Mouse (Mus musculus) hindbrain, embryonic 10.5 days (tissue): Measurements from ENCODE around the gene Gm21883. TPM values are rescaled to one million over a fixed set of nuclear protein-coding genes. Genes with fewer than 3 reads are reported as not detected.
"Not testable (repeated sequence)": the region's sequence is repeated elsewhere in the genome, so short reads cannot be mapped to it uniquely, and the experiment has no call there.

ENCODE experiments used
- DNase-seq: peaks from one replicate; pipeline ENCODE4 v3.0.0-alpha.2; 2017; ENCODE audit warnings: low spot score
- H3K27ac ChIP-seq: fragments of 300-500 bp; sonication (generic); 2 replicates; pipeline ENCODE4 v1.5.1; 2016; ENCODE audit warnings: mild to moderate bottlenecking, moderate library complexity
- H3K27me3 ChIP-seq: fragments of 300-500 bp; sonication (generic); 2 replicates; pipeline ENCODE4 v1.6.1; 2016; ENCODE audit warnings: mild to moderate bottlenecking; ENCODE audit not compliant: poor library complexity, insufficient read depth, severe bottlenecking
- H3K36me3 ChIP-seq: fragments of 300-500 bp; sonication (generic); 2 replicates; pipeline ENCODE4 v1.6.1; 2016; ENCODE audit warnings: mild to moderate bottlenecking, moderate library complexity
- H3K4me1 ChIP-seq: fragments of 300-500 bp; sonication (generic); replicated peaks from 2 replicates; pipeline ENCODE4 v1.6.1; 2016; ENCODE audit warnings: mild to moderate bottlenecking
- H3K4me3 ChIP-seq: fragments of 300-500 bp; sonication (generic); 2 replicates; pipeline ENCODE4 v1.5.1; 2016; ENCODE audit warnings: mild to moderate bottlenecking, moderate library complexity
- H3K9me3 ChIP-seq: fragments of 300-500 bp; sonication (generic); 2 replicates; pipeline ENCODE4 v1.6.1; 2016; ENCODE audit warnings: mild to moderate bottlenecking, moderate library complexity
- WGBS: fragments of 180-500 bp; shearing (Covaris S2); methylation state at CpG from one replicate; pipeline ENCODE4 v1.1.7; 2016; 5-methylcytosine and 5-hydroxymethylcytosine counted together
- polyA plus RNA-seq: library from polyadenylated mRNA; unstranded; fragments of >200 nt; fragmentation: Nextera tagmentation; extraction: Ambion mirVana; gene quantifications from 2 replicates; pipeline ENCODE4 v1.2.1, GENCODE M21; 2016

Gm21883 gene
- polyA plus RNA-seq: not detected in 2 replicates

DNA sequence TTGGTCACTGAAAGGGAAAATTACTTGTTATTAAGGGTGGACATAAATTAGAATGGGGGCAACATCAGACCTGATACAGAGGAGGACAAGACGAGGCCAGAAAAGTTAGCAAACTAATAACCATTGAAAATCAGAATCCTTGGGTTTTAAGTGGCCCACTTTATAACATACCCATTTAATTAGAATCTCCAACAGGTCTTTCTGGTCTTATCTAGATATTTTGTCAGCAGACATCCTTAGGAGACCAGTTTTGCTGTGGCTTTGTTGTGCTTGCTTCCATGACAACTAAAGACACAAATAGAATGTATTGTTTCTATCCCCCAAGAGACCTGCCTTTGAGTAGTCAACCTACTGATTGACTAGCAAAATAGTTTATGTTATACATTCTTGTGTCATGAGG, at the start of gene Gm21883:
Gm21883 (minus strand) TSS at position 101 of the 400 bp plus-strand sequence.
- H3K27ac ChIP-seq, H3K36me3 ChIP-seq, H3K4me1 ChIP-seq, H3K27me3 ChIP-seq, H3K9me3 ChIP-seq, DNase-seq, H3K4me3 ChIP-seq: not testable (repeated sequence)
- no CpG with 5 or more reads among the region's 1 CpGs for WGBS

DNA sequence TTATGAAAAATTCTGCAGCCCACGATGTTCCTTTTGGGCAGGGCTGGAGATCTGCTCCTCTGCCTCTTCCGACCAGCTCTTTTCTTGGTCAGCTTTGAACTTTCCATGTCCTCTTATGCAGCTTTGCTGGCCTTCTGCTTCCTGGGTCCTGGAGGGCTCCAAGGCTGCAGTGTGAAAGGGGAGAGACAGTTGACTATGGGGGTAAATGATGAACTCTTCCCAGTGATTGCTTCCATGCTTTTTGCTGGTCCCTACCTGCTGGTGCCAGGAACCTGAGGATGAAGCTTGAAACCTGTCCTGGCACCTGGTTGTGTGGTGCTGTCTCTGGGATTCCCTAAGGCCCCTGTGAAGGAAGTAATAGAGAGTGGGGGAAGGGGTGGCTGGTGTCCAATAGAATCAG, 44.7 kb upstream of the Gm21883 start, which contains the start of gene Spin2e:
Spin2e (minus strand) TSS at position 101 of the 400 bp plus-strand sequence.
- not testable (repeated sequence) for H3K36me3 ChIP-seq, H3K27me3 ChIP-seq, H3K4me1 ChIP-seq, H3K9me3 ChIP-seq, H3K4me3 ChIP-seq, H3K27ac ChIP-seq, DNase-seq
- WGBS: 89% methylated on average over 2 of the region's 2 CpGs

Other genes starting within 250 kb of the Gm21883 start
- gene Btbd35f26, start 237.8 kb downstream of the Gm21883 start, polyA plus RNA-seq: not detected in 2 replicates
- gene Btbd35f19, start 190.4 kb downstream of the Gm21883 start, polyA plus RNA-seq: not detected in 2 replicates
- not detected in 2 replicates for gene Spin2e, start 44.6 kb upstream of the Gm21883 start, polyA plus RNA-seq
- not detected in 2 replicates for gene Btbd35f25, start 142.9 kb upstream of the Gm21883 start, polyA plus RNA-seq